Mouse (Mus musculus) olfactory bulb, adult 2 months (tissue): ENCODE data around the gene Exo1.

Experiments used
- CTCF ChIP-seq: fragments of 200-500 bp; IDR thresholded peaks from 2 replicates; pipeline ENCODE4 v1.5.1; 2012; ENCODE audit warnings: low read depth, mild to moderate bottlenecking, low read length, moderate library complexity; ENCODE audit not compliant: insufficient read depth
- POLR2A ChIP-seq: fragments of 200-500 bp; IDR thresholded peaks from 2 replicates; pipeline ENCODE4 v1.6.1; 2012; ENCODE audit warnings: mild to moderate bottlenecking, low read depth, low read length, moderate library complexity; ENCODE audit not compliant: insufficient read depth

DNA sequence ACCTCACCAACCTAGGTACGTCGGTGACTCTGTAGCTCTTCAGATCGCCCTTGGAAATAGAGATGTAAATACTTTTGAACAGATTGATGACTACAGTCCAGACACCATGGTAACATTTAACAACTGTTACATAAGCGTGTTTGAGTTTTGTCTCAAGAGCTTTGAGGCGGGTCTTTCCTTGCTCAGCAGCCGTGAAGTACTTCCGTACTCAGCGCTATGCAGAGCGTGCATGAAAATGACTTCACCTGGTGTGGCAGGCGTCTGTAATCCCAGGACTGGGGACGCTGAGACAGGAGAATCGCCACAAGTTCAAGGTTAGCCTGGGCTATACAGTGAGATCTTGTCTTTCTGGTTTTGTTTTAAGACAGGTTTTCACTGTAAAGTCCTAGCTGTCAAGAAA lies 13.3 kb downstream of the Exo1 start:
- TF ChIP-seq CTCF (no peak), POLR2A (no peak)
